Mouse (Mus musculus): ENCODE results near the gene Fcmr. TPM values are rescaled to one million over a fixed set of nuclear protein-coding genes. Genes with fewer than 3 reads are reported as not detected.
A peak's percentile ranks its signal among the peaks of the same experiment; 100 is the strongest.

Fcmr gene
- 0.30 TPM in 1 of 2 replicates, not detected in the other for polyA plus RNA-seq (2015; fragmentation: Nextera tagmentation; extraction: Ambion mirVana)

DNA sequence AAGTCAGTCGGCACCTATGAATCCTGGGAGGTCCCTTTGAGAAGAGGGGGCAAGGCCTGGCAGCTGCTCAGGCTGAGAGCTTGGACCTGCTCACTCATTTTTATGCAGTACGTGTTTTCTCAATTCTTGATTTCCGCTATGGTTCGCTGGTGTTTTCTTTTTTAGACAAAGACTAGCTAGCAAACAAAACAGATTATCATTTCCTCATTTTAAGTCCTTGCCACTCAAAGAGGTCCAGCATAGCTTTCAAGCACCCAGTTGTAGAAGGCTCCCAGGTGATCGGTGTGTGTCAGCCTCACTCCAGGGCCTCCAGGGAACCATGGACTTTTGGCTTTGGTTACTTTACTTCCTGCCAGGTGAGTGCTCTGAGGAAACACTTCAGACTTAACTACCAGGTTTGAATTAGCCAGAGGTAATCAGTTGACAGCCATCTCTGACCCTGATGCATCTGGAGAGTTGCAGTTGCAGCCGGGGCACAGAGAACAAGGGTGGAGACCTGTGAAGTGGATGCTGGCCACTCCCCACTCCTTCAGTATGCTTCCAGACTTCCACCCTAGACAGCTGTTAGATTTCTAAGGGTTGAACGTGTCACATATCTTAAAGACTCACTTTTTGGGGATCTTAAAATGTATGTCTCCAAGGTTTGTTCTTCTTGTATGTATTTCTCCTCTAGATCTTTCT, at the start of gene Fcmr:
Fcmr (plus strand) TSS at position 129 of the 681 bp plus-strand sequence.
- Histone ChIP-seq H3K9me3 (ENCODE audit: control insufficient read depth, low read length) (no peaks in the 10 kb centered on the region), H3K9ac (ENCODE audit: low read length) (no peak within 1 kb of the TSS), H3K4me2 (ENCODE audit: low read depth, low read length) (no peak within 1 kb of the TSS), H3K27ac (ENCODE audit: low read length) (no peak within 1 kb of the TSS), H3K36me3 (ENCODE audit: control insufficient read depth, insufficient read depth, low read length) (no peaks in the 10 kb centered on the region), H3K4me1 (replicated peaks; ENCODE audit: control insufficient read depth, insufficient read depth, low read length) (no peaks in the 10 kb centered on the region), H3K27me3 (ENCODE audit: control insufficient read depth, insufficient read depth, low read depth, low read length) (no peaks in the 10 kb centered on the region), H3K4me3 (ENCODE audit: low read length) (no peak within 1 kb of the TSS)
- WGBS: 68% methylated on average over 7 of the region's 7 CpGs
- ATAC-seq (ENCODE audit: low read depth): no peak

DNA sequence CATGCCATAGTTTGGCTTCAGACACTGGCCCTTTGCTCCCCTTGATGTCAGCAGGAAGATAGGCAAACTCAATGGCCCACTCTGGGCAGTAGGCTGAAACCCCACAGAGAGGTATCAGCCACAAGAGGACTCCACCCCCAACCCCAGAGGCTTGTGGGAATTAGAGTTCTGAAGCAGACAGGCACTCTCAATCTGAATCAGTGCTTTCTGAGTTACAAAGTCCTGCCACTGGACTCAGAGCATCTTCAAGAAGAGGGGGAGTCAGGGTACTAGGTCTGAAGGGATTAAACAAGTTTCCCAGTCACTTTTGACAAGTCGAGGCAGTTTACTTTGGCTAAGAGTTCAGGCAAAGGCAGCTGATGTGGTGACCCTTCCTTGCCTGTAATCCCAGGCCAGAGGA, 45.7 kb upstream of the Fcmr start:
- no peaks in the 10 kb centered on the region for H3K27me3 ChIP-seq (ENCODE audit: control insufficient read depth, insufficient read depth, low read depth, low read length)
- no peaks in the 10 kb centered on the region for H3K9me3 ChIP-seq (ENCODE audit: control insufficient read depth, low read length)
- no peak overlapping the region for H3K27ac ChIP-seq (ENCODE audit: low read length)
- H3K4me3 ChIP-seq (ENCODE audit: low read length): no peak overlapping the region
- H3K4me1 ChIP-seq (replicated peaks; ENCODE audit: control insufficient read depth, insufficient read depth, low read length): no peaks in the 10 kb centered on the region
- H3K4me2 ChIP-seq (ENCODE audit: low read depth, low read length): no peak overlapping the region
- ATAC-seq (ENCODE audit: low read depth): no peak
- no peaks in the 10 kb centered on the region for H3K36me3 ChIP-seq (ENCODE audit: control insufficient read depth, insufficient read depth, low read length)
- no peak overlapping the region for H3K9ac ChIP-seq (ENCODE audit: low read length)
- 58% methylated on average over 1 of the region's 1 CpGs for WGBS

GRCm38 (mm10) chr1:130820316-130821148, 44.9 kb upstream of the Fcmr start:
- no peaks in the 10 kb centered on the region for H3K36me3 ChIP-seq (ENCODE audit: control insufficient read depth, insufficient read depth, low read length)
- H3K27me3 ChIP-seq (ENCODE audit: control insufficient read depth, insufficient read depth, low read depth, low read length): no peaks in the 10 kb centered on the region
- 60% methylated on average over 7 of the region's 7 CpGs for WGBS
- H3K4me2 ChIP-seq (ENCODE audit: low read depth, low read length): no peak overlapping the region
- no peaks in the 10 kb centered on the region for H3K9me3 ChIP-seq (ENCODE audit: control insufficient read depth, low read length)
- H3K27ac ChIP-seq (ENCODE audit: low read length): no peak overlapping the region
- H3K4me3 ChIP-seq (ENCODE audit: low read length): no peak overlapping the region
- H3K9ac ChIP-seq (ENCODE audit: low read length): no peak overlapping the region
- no peaks in the 10 kb centered on the region for H3K4me1 ChIP-seq (replicated peaks; ENCODE audit: control insufficient read depth, insufficient read depth, low read length)
- ATAC-seq (ENCODE audit: low read depth): peak; percentile 56; the same call in 1 of the 2 replicates

GRCm38 (mm10) chr1:130821149-130821471, 44.4 kb upstream of the Fcmr start:
- Histone ChIP-seq H3K9me3 (ENCODE audit: control insufficient read depth, low read length) (no peaks in the 10 kb centered on the region), H3K4me3 (ENCODE audit: low read length) (no peak overlapping the region), H3K27me3 (ENCODE audit: control insufficient read depth, insufficient read depth, low read depth, low read length) (no peaks in the 10 kb centered on the region), H3K4me2 (ENCODE audit: low read depth, low read length) (no peak overlapping the region), H3K36me3 (ENCODE audit: control insufficient read depth, insufficient read depth, low read length) (no peaks in the 10 kb centered on the region), H3K27ac (ENCODE audit: low read length) (no peak overlapping the region), H3K4me1 (replicated peaks; ENCODE audit: control insufficient read depth, insufficient read depth, low read length) (no peaks in the 10 kb centered on the region), H3K9ac (ENCODE audit: low read length) (no peak overlapping the region)
- 72% methylated on average over 2 of the region's 2 CpGs for WGBS
- no peak for ATAC-seq (ENCODE audit: low read depth)

DNA sequence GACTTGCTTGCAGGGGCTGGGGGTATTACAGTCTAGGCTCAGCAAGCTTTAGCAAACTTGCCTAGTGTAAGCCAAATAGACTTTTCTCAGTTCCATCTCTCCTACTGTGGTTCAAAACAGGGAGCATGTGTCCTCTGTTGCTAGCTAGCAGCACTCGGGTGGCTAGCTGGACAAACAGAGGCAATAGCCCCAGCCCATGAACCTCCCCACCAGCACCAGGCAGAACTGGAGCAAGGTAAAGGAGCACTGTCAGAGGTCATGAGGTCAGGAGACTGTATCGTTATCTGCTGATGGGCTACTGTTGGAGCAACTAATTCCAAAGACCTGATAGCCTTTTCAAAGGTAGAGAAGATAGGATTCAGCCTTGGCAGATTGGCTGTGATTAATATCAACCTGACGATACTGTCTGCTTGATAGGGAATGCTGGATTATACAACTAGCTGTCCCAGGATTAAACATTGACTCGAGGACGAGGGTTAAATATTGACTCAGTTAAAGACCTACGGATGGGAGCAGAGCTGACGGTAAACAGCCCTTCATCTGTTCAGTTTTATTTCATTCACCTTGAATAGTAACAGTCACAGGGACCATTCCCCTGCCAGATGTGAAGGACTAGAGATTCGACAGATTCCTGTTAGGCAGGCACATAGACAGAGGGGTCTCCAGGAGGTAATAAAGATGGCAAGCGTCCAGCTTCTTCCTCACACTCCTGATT, 43.4 kb upstream of the Fcmr start:
- Histone ChIP-seq H3K9ac (ENCODE audit: low read length) (no peak overlapping the region), H3K9me3 (ENCODE audit: control insufficient read depth, low read length) (no peaks in the 10 kb centered on the region), H3K27ac (ENCODE audit: low read length) (no peak overlapping the region), H3K4me1 (replicated peaks; ENCODE audit: control insufficient read depth, insufficient read depth, low read length) (no peaks in the 10 kb centered on the region), H3K4me3 (ENCODE audit: low read length) (no peak overlapping the region), H3K36me3 (ENCODE audit: control insufficient read depth, insufficient read depth, low read length) (no peaks in the 10 kb centered on the region), H3K27me3 (ENCODE audit: control insufficient read depth, insufficient read depth, low read depth, low read length) (no peaks in the 10 kb centered on the region), H3K4me2 (ENCODE audit: low read depth, low read length) (no peak overlapping the region)
- 56% methylated on average over 9 of the region's 9 CpGs for WGBS
- no peak for ATAC-seq (ENCODE audit: low read depth)

GRCm38 (mm10) chr1:130826448-130826847, 39.0 kb upstream of the Fcmr start, which contains the start of gene Pigr:
Pigr (plus strand) TSS chr1:130826684.
- ATAC-seq (ENCODE audit: low read depth): no peak
- no peaks in the 10 kb centered on the region for H3K4me1 ChIP-seq (replicated peaks; ENCODE audit: control insufficient read depth, insufficient read depth, low read length)
- no peak within 1 kb of the TSS for H3K4me3 ChIP-seq (ENCODE audit: low read length)
- WGBS: 78% methylated on average over 5 of the region's 5 CpGs
- no peak within 1 kb of the TSS for H3K4me2 ChIP-seq (ENCODE audit: low read depth, low read length)
- no peaks in the 10 kb centered on the region for H3K9me3 ChIP-seq (ENCODE audit: control insufficient read depth, low read length)
- no peaks in the 10 kb centered on the region for H3K27me3 ChIP-seq (ENCODE audit: control insufficient read depth, insufficient read depth, low read depth, low read length)
- H3K9ac ChIP-seq (ENCODE audit: low read length): no peak within 1 kb of the TSS
- H3K27ac ChIP-seq (ENCODE audit: low read length): no peak within 1 kb of the TSS
- H3K36me3 ChIP-seq (ENCODE audit: control insufficient read depth, insufficient read depth, low read length): no peaks in the 10 kb centered on the region

- Histone ChIP-seq H3K9ac (ENCODE audit: low read length) (no peak overlapping the region), H3K4me2 (ENCODE audit: low read depth, low read length) (no peak overlapping the region), H3K27ac (ENCODE audit: low read length) (no peak overlapping the region), H3K36me3 (ENCODE audit: control insufficient read depth, insufficient read depth, low read length) (no peaks in the 10 kb centered on the region), H3K4me3 (ENCODE audit: low read length) (no peak overlapping the region), H3K27me3 (ENCODE audit: control insufficient read depth, insufficient read depth, low read depth, low read length) (no peaks in the 10 kb centered on the region), H3K9me3 (ENCODE audit: control insufficient read depth, low read length) (no peaks in the 10 kb centered on the region), H3K4me1 (replicated peaks; ENCODE audit: control insufficient read depth, insufficient read depth, low read length) (no peaks in the 10 kb centered on the region)
- 64% methylated on average over 4 of the region's 4 CpGs for WGBS
- ATAC-seq (ENCODE audit: low read depth): no peak
These were observed 36.8 kb upstream of the Fcmr start for GRCm38 (mm10) chr1:130828656-130829055.

GRCm38 (mm10) chr1:130829906-130830830, 35.3 kb upstream of the Fcmr start:
- no peaks in the 10 kb centered on the region for H3K36me3 ChIP-seq (ENCODE audit: control insufficient read depth, insufficient read depth, low read length)
- no peak overlapping the region for H3K9ac ChIP-seq (ENCODE audit: low read length)
- no peaks in the 10 kb centered on the region for H3K9me3 ChIP-seq (ENCODE audit: control insufficient read depth, low read length)
- H3K4me2 ChIP-seq (ENCODE audit: low read depth, low read length): no peak overlapping the region
- H3K4me1 ChIP-seq (replicated peaks; ENCODE audit: control insufficient read depth, insufficient read depth, low read length): no peaks in the 10 kb centered on the region
- H3K27ac ChIP-seq (ENCODE audit: low read length): no peak overlapping the region
- WGBS: 58% methylated on average over 8 of the region's 8 CpGs
- no peak for ATAC-seq (ENCODE audit: low read depth)
- H3K27me3 ChIP-seq (ENCODE audit: control insufficient read depth, insufficient read depth, low read depth, low read length): no peaks in the 10 kb centered on the region
- no peak overlapping the region for H3K4me3 ChIP-seq (ENCODE audit: low read length)

Measured in lung, embryonic 16.5 days (tissue).